Mouse (Mus musculus) ovary, postnatal 14 days (tissue): ENCODE data around the gene 1300017J02Rik.

Source experiments
- DNase-seq: peaks from one replicate; pipeline ENCODE4 v3.0.0; 2022; ENCODE audit warnings: low spot score

Gene 1300017J02Rik

DNA sequence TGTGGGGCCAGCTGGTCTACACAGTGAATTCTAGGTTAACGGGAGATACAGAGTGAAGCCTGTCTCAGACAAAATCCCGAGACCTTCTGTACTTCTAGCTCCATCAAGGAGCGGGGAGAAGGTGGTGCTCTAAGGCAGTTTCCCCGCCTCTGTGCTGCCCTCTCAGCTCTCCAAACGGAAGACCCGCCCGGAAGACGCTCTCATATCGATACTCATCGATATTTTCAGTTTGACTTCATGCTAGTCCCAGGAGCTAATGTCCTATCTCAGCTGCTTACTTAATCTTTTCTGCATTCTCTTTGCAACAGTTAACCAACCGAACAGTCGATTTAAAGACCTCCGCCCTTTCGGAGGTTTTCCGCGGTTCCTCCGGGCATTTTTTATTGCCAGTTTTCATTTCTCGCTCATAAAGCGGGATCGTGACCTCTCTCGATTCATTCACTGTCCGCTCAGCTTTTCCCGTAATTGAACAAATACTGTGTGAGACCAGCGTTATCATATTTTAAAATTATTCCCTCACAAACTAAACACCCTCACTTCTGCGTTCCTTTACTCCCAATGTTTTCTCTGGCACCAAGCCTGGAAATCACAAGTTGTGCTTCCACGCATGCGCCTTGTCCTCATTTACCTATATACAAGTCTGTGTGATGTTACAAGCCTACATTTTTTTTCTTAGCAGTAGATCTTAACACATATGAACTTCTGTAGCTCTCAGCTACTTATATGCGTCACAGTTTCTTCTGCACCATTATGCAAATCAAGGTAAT, 92.0 kb downstream of the 1300017J02Rik start:
- no peak for DNase-seq

DNA sequence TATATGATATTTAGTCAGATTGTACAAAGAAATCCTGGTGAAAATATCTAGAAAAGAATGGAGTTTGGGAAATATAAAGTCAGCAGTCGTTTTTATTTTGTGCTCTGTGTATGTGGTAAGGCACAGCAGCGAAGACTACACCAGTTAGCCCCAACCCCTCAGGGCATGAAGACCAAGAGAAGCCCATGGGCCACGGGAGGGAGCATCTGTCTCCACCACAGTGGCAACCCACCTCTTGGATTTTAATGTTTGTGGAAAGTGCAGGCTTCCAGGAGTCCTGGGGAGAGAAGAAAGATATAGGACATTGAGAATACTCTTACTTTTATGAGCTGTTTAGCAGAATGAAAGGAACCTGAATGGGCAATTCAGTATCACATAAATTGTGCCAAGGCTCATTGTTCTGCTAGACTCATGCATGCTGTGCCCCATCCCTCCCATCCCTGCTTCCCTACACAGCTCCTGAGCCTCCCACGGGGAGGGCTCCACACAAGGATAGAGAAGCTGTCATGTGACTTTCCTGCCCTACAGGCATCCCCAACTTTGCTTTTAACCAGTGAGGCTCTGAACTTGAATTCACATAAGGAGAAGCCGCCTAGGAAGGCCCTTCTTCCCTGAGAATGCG, 96.0 kb downstream of the 1300017J02Rik start:
- no peak for DNase-seq

DNA sequence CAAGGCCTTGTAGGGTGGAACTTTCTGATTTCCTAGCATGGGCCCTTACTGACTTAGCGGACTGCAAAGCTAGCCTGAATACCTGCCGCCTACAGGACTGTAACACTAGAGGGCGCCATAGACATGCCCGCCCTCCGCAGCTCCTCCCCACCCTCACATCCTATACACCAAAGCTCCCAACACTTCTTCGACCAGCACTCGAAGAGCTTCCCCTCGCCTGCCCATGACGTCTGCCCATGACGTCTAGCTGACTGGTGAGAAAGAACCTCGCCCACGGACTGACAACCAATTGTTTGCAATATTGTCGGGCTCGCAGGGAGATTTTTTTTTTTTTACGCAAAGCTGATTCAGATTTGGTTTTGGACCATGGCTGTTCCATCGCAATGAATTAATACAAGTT, 97.0 kb downstream of the 1300017J02Rik start:
- peak; percentile 49 for DNase-seq

DNA sequence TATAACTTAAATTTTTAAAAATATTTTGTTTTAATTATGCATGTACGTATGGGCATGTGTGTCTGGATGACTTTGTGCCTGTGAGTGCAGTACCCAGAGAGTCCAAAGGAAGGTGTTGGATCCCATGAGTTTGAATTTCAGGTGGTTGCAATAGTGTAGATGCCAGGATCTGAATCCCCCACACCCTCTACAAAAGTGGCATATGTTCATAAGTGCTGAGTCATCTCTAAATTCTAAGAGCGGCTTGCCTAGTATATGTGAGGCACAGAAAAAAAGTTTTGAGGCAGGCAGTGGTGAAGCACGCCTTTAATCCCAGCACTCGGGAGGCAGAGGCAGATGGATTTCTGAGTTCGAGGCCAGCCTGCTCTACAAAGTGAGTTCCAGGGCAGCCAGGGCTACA, 99.1 kb downstream of the 1300017J02Rik start:
- DNase-seq: no peak

DNA sequence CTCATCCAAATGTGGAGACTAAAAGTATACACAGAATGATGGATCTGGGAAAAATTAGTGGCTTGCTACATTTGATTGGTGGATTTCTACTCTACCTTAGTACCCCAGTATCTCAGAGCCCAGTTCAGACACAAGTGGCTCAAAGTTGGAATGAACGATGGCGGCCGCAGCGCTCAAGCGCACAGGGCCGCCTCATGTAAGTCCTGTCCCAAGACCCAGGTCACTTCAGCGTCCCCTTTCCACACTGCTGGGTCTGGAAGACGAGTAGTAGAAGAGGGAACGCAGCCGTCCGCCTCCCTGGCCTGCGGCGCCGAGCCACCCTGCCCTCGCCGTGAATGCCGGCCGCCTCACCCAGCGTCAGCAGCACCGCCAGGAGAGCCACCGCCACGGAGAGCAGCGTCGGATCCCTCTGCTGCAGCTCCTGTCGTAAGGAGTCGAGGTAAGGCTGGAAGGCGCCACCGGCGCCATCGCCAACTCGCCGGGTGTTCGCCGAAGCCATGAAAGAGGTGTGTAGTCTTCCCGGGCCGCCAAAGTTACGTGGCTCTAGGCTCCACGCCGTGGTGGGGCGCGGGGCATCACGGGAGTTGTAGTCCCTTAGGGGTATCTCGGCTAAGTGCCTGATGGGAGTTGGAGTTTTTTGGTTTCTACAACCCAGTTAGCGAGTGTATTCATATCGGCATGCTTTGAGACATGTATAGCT, 103.2 kb downstream of the 1300017J02Rik start, which contains the start of gene Srprb:
TSS of gene Srprb (minus strand) at position 577 of the 700 bp plus-strand sequence.
- DNase-seq: peak; percentile 88
